Mouse (Mus musculus) heart, embryonic 10.5 days (tissue): Measurements from ENCODE around the gene Wdr76. TPM values are rescaled to one million over a fixed set of nuclear protein-coding genes. Genes with fewer than 3 reads are reported as not detected.
"Not testable (repeated sequence)": the region's sequence is repeated elsewhere in the genome, so short reads cannot be mapped to it uniquely, and the experiment has no call there.

Source experiments
- DNase-seq: peaks from one replicate; pipeline ENCODE4 v3.0.0-alpha.2; 2017; ENCODE audit warnings: low spot score
- H3K27ac ChIP-seq: fragments of 300-500 bp; sonication (generic); 2 replicates; pipeline ENCODE4 v1.5.1; 2016; ENCODE audit warnings: mild to moderate bottlenecking
- H3K27me3 ChIP-seq: fragments of 300-500 bp; sonication (generic); 2 replicates; pipeline ENCODE4 v1.6.1; 2016; ENCODE audit warnings: mild to moderate bottlenecking; ENCODE audit not compliant: poor library complexity, insufficient read depth, severe bottlenecking
- H3K36me3 ChIP-seq: fragments of 300-500 bp; sonication (generic); 2 replicates; pipeline ENCODE4 v1.6.1; 2016; ENCODE audit warnings: mild to moderate bottlenecking, moderate library complexity
- H3K4me1 ChIP-seq: fragments of 300-500 bp; sonication (generic); 2 replicates; pipeline ENCODE4 v1.6.1; 2016; ENCODE audit warnings: mild to moderate bottlenecking
- H3K4me3 ChIP-seq: fragments of 300-500 bp; sonication (generic); 2 replicates; pipeline ENCODE4 v1.5.1; 2016; ENCODE audit warnings: mild to moderate bottlenecking, moderate library complexity
- H3K9me3 ChIP-seq: fragments of 300-500 bp; sonication (generic); 2 replicates; pipeline ENCODE4 v1.6.1; 2016; ENCODE audit warnings: mild to moderate bottlenecking, moderate library complexity
- WGBS: fragments of 180-500 bp; shearing (Covaris S2); methylation state at CpG from one replicate; pipeline ENCODE4 v1.1.7; 2016; 5-methylcytosine and 5-hydroxymethylcytosine counted together
- polyA plus RNA-seq: library from polyadenylated mRNA; unstranded; fragments of >200 nt; fragmentation: Nextera tagmentation; extraction: Ambion mirVana; gene quantifications from 2 replicates; pipeline ENCODE4 v1.2.1, GENCODE M21; 2016

The Wdr76 gene
- polyA plus RNA-seq, 1 experiment from 2014 or later, result 9.1 TPM

DNA sequence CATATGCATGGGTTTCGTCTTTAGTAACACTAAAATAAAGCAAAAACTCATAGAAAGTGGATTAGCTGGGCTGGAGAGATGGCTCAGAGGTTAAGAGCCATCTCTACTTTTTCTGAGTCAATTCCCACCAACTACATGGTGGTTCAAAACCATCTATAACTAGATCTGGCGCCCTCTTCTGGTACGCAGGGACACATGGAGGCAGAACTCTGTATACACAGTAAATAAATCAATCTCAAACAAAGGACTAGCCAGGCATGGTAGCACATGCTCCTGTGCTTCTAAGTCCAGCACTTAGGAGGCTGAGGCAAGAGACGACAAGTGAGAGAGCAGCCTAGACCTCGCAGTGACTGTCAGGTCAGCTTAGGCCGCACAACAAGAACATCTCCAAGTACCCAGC, 5.0 kb upstream of the Wdr76 start:
- H3K27me3 ChIP-seq, DNase-seq, H3K4me1 ChIP-seq, H3K9me3 ChIP-seq, H3K27ac ChIP-seq, H3K4me3 ChIP-seq: not testable (repeated sequence)
- peaks cover 11% of the 10 kb centered on the region for H3K36me3 ChIP-seq
- 83% methylated on average over 1 of the region's 6 CpGs for WGBS

DNA sequence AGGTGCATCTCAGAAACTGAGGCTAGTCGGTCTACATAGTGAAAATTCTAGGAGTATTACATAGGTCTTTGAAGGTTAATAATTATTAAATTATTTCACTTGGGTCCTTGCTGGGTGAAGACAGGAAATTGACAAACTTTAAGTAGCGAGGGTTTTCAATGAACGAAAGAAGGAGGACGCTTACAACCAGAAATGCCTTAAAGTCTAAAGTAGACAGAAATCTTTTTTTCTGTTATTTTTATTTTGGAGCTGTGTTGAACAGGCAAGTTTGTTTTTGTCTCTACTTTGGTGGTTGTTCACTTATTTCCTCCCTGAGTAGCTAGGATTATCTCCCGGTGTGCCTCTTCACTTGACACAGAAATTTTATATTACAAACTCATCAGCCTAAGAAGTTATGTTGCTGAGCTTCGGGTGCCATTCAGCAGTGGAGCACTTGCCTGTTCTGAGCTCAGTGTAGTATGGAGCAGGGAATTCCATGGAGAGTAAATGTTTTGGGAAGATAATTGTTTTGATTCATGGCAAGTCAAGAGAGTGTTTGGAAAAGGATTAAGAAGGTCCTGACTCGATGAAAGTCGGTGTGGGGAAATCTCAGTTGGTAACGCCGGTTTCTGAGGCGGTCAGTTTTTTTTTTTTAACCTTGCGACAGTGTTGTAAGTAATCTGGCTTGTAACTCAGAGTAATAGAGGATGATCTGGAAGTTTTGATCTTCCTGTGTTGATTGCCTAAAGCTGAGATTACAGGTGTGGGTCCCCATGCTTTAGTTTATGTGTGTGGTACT, 839 bp downstream of the Wdr76 start:
- no peaks in the 10 kb centered on the region for H3K9me3 ChIP-seq
- H3K27ac ChIP-seq, result 0 out of 2 replicates have a peak overlapping the region, but pooled peaks have one; percentile 78
- peaks cover 34% of the 10 kb centered on the region for H3K36me3 ChIP-seq
- 29% methylated on average over 12 of the region's 12 CpGs for WGBS
- H3K4me3 ChIP-seq, result peak overlapping the region; percentile 64
- H3K4me1 ChIP-seq, result peaks cover 15% of the 10 kb centered on the region
- DNase-seq, result no peak
- no peaks in the 10 kb centered on the region for H3K27me3 ChIP-seq

- Histone ChIP-seq H3K27ac (no peak overlapping the region), H3K9me3 (no peaks in the 10 kb centered on the region), H3K4me1 (peaks cover 15% of the 10 kb centered on the region), H3K4me3 (peak overlapping the region; percentile 64), H3K27me3 (no peaks in the 10 kb centered on the region), H3K36me3 (peaks cover 38% of the 10 kb centered on the region)
- DNase-seq, result no peak
- whole genome bisulfite sequencing, result 79% methylated on average over 2 of the region's 2 CpGs
Observed at GRCm38 (mm10) chr2:121507951-121508330, 1.4 kb downstream of the Wdr76 start.

DNA sequence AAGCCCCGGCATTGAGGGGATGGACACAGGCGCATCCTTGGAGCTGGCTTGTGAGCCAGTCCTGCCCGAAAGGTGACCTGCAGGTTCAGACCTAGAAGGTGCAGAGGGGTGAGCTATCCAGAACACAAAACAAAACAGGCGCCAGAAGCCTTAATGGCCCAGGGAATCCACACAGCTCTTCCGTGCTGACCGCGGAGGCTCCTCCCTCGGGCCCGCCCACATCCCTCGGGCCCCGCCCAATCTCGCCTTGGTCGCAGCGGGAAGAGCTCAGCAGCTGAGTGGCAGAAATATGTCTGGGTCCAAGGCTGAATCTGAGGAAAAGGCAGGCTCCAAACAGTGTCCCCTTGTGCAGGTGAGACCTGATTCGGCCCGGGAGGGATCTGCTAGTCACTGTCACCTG, 3.1 kb downstream of the Wdr76 start:
- Histone ChIP-seq H3K4me1 (peaks cover 15% of the 10 kb centered on the region), H3K4me3 (peak overlapping the region; percentile 51), H3K27me3 (no peaks in the 10 kb centered on the region), H3K27ac (no peak overlapping the region; the same call in 1 of the 2 replicates), H3K9me3 (no peaks in the 10 kb centered on the region), H3K36me3 (peaks cover 41% of the 10 kb centered on the region)
- 15% methylated on average over 16 of the region's 16 CpGs for WGBS
- peak; percentile 92 for DNase-seq

- Histone ChIP-seq H3K27me3 (no peaks in the 10 kb centered on the region), H3K4me3 (no peak overlapping the region), H3K4me1 (peaks cover 15% of the 10 kb centered on the region), H3K36me3 (peaks cover 46% of the 10 kb centered on the region), H3K27ac (no peak overlapping the region), H3K9me3 (no peaks in the 10 kb centered on the region)
- 89% methylated on average over 8 of the region's 8 CpGs for WGBS
- DNase-seq, result no peak
Observed at GRCm38 (mm10) chr2:121511401-121511800, 4.9 kb downstream of the Wdr76 start.

- not testable (repeated sequence) for H3K9me3 ChIP-seq, H3K27me3 ChIP-seq, H3K27ac ChIP-seq, H3K4me3 ChIP-seq, DNase-seq, H3K4me1 ChIP-seq
- peaks cover 60% of the 10 kb centered on the region for H3K36me3 ChIP-seq
- 90% methylated on average over 5 of the region's 5 CpGs for WGBS
Observed at GRCm38 (mm10) chr2:121512991-121513765, 6.7 kb downstream of the Wdr76 start.

- H3K27ac ChIP-seq, result no peak overlapping the region
- H3K27me3 ChIP-seq, result no peaks in the 10 kb centered on the region
- DNase-seq, result no peak
- no peaks in the 10 kb centered on the region for H3K9me3 ChIP-seq
- WGBS, result 96% methylated on average over 4 of the region's 4 CpGs
- peaks cover 58% of the 10 kb centered on the region for H3K36me3 ChIP-seq
- H3K4me3 ChIP-seq, result no peak overlapping the region
- H3K4me1 ChIP-seq, result peaks cover 6% of the 10 kb centered on the region
Observed at GRCm38 (mm10) chr2:121514211-121514610, 7.7 kb downstream of the Wdr76 start.

GRCm38 (mm10) chr2:121518106-121518505, 11.6 kb downstream of the Wdr76 start:
- Histone ChIP-seq H3K9me3 (no peaks in the 10 kb centered on the region), H3K27ac (no peak overlapping the region), H3K4me1 (no peaks in the 10 kb centered on the region), H3K27me3 (no peaks in the 10 kb centered on the region), H3K36me3 (peaks cover 57% of the 10 kb centered on the region), H3K4me3 (no peak overlapping the region)
- 91% methylated on average over 5 of the region's 5 CpGs for WGBS
- DNase-seq, result no peak

- not testable (repeated sequence) for H3K27me3 ChIP-seq, H3K9me3 ChIP-seq, H3K4me1 ChIP-seq, H3K4me3 ChIP-seq, H3K27ac ChIP-seq, DNase-seq
- peaks cover 56% of the 10 kb centered on the region for H3K36me3 ChIP-seq
- 92% methylated on average over 4 of the region's 4 CpGs for WGBS
Observed at GRCm38 (mm10) chr2:121518711-121519110, 12.2 kb downstream of the Wdr76 start.

- Histone ChIP-seq H3K27ac (no peak overlapping the region), H3K9me3 (no peaks in the 10 kb centered on the region), H3K4me3 (no peak overlapping the region), H3K36me3 (peaks cover 60% of the 10 kb centered on the region), H3K27me3 (no peaks in the 10 kb centered on the region), H3K4me1 (no peaks in the 10 kb centered on the region)
- DNase-seq, result no peak
- 92% methylated on average over 2 of the region's 2 CpGs for WGBS
Observed at GRCm38 (mm10) chr2:121522006-121522405, 15.5 kb downstream of the Wdr76 start.

- not testable (repeated sequence) for H3K9me3 ChIP-seq, DNase-seq, H3K4me1 ChIP-seq, H3K4me3 ChIP-seq, H3K27me3 ChIP-seq, H3K27ac ChIP-seq
- H3K36me3 ChIP-seq, result peaks cover 55% of the 10 kb centered on the region
- WGBS, result 94% methylated on average over 3 of the region's 3 CpGs
Observed at GRCm38 (mm10) chr2:121522830-121523229, 16.3 kb downstream of the Wdr76 start.

- Histone ChIP-seq H3K27me3 (no peaks in the 10 kb centered on the region), H3K4me1 (no peaks in the 10 kb centered on the region), H3K36me3 (peaks cover 46% of the 10 kb centered on the region), H3K4me3 (no peak overlapping the region), H3K27ac (no peak overlapping the region), H3K9me3 (no peaks in the 10 kb centered on the region)
- no peak for DNase-seq
- 88% methylated on average over 2 of the region's 2 CpGs for WGBS
Observed at GRCm38 (mm10) chr2:121525056-121525455, 18.5 kb downstream of the Wdr76 start.

DNA sequence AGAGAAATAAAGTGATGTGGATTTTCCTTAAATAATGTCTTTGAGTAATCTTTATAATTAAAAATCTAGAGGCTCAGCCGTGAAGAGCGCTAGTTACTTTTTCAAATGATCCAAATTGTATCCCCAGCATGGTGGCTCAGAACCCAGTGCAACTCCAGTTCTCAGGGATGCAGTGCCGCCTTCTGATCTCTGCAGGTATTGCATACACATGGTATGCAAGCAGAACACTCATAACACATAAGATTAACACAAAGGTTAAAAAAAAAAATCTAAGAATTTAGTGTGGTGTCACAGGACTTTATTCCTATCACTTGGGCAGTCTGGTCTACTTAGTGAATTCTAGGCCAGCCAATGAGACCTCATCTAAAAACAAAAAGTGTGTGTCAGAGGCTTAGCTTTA, 38.3 kb downstream of the Wdr76 start:
- Histone ChIP-seq H3K27ac (no peak overlapping the region), H3K4me3 (no peak overlapping the region), H3K9me3 (no peaks in the 10 kb centered on the region), H3K4me1 (peaks cover 12% of the 10 kb centered on the region), H3K27me3 (no peaks in the 10 kb centered on the region), H3K36me3 (peaks cover 66% of the 10 kb centered on the region)
- WGBS, result 91% methylated on average over 3 of the region's 3 CpGs
- no peak for DNase-seq
